Mouse (Mus musculus) T-cell, adult 2 months (primary cell): ENCODE measurements at regions not wholly inside any gene's neighbourhood (a gene's known extent, or its start where the extent isn't known, plus 50 kb on each side); places are given as distances from the start of the nearest gene placed in this dataset.

Experiments used
- DNase-seq: peaks from one replicate; pipeline ENCODE4 v3.0.0; 2022; ENCODE audit warnings: low spot score

GRCm38 (mm10) chr2:45485477-45485876, 368.3 kb upstream of the Zeb2 start:
- no peak for DNase-seq

GRCm38 (mm10) chr2:45480671-45481070, 363.5 kb upstream of the Zeb2 start:
- DNase-seq: no peak

- no peak for DNase-seq
Observed at GRCm38 (mm10) chr2:45475996-45476395, 358.8 kb upstream of the Zeb2 start.

GRCm38 (mm10) chr2:45464306-45464705, 347.1 kb upstream of the Zeb2 start:
- DNase-seq: no peak

- DNase-seq: no peak
Observed at GRCm38 (mm10) chr2:45459410-45459809, 342.2 kb upstream of the Zeb2 start.

GRCm38 (mm10) chr2:45454811-45455210, 337.6 kb upstream of the Zeb2 start:
- no peak for DNase-seq

GRCm38 (mm10) chr2:45439146-45439545, 322.0 kb upstream of the Zeb2 start:
- DNase-seq: no peak

GRCm38 (mm10) chr2:45438739-45439138, 321.5 kb upstream of the Zeb2 start:
- no peak for DNase-seq

- no peak for DNase-seq
Observed at GRCm38 (mm10) chr2:45435261-45435980, 318.2 kb upstream of the Zeb2 start.

GRCm38 (mm10) chr2:45434789-45435188, 317.6 kb upstream of the Zeb2 start:
- no peak for DNase-seq

GRCm38 (mm10) chr2:45434169-45434568, 317.0 kb upstream of the Zeb2 start:
- DNase-seq: no peak

GRCm38 (mm10) chr2:45431366-45431765, 314.2 kb upstream of the Zeb2 start:
- no peak for DNase-seq

- DNase-seq: no peak
Observed at GRCm38 (mm10) chr2:45421774-45422173, 304.6 kb upstream of the Zeb2 start.

- no peak for DNase-seq
Observed at GRCm38 (mm10) chr2:45408136-45408535, 290.9 kb upstream of the Zeb2 start.

- DNase-seq: no peak
Observed at GRCm38 (mm10) chr2:45389902-45390492, 272.8 kb upstream of the Zeb2 start.

- DNase-seq: no peak
Observed at GRCm38 (mm10) chr2:45371268-45371667, 254.1 kb upstream of the Zeb2 start.

GRCm38 (mm10) chr2:45370615-45370968, 253.4 kb upstream of the Zeb2 start:
- DNase-seq: no peak

GRCm38 (mm10) chr2:45369914-45370614, 252.9 kb upstream of the Zeb2 start:
- DNase-seq: no peak

- no peak for DNase-seq
Observed at GRCm38 (mm10) chr2:45369432-45369831, 252.2 kb upstream of the Zeb2 start.

GRCm38 (mm10) chr2:45367436-45368193, 250.4 kb upstream of the Zeb2 start:
- no peak for DNase-seq

GRCm38 (mm10) chr2:45357266-45357665, 240.1 kb upstream of the Zeb2 start:
- no peak for DNase-seq

- DNase-seq: no peak
Observed at GRCm38 (mm10) chr2:45356558-45357170, 239.5 kb upstream of the Zeb2 start.
